Mouse (Mus musculus) lung, adult 2 months (tissue): ENCODE results near the gene 9230104L09Rik. TPM values are rescaled to one million over a fixed set of nuclear protein-coding genes. Genes with fewer than 3 reads are reported as not detected.

Experiments
- DNase-seq: peaks from one replicate; pipeline ENCODE4 v3.0.0; 2022
- H3K4me1 ChIP-seq: fragments of 200-500 bp; 2 replicates; pipeline ENCODE4 v1.6.1; 2011; ENCODE audit warnings: low read length; ENCODE audit not compliant: control insufficient read depth, insufficient read depth
- H3K4me3 ChIP-seq: fragments of 200-500 bp; replicated peaks from 2 replicates; pipeline ENCODE3; 2011; ENCODE audit warnings: low read depth, mild to moderate bottlenecking, control low read depth, low read length; ENCODE audit errors: extremely low read depth
- CTCF ChIP-seq: fragments of 200-500 bp; IDR thresholded peaks from 2 replicates; pipeline ENCODE4 v1.5.1; 2011; ENCODE audit warnings: mild to moderate bottlenecking, low read length, control low read depth; ENCODE audit not compliant: insufficient read depth
- POLR2A ChIP-seq: fragments of 200-500 bp; IDR thresholded peaks from 2 replicates; pipeline ENCODE4 v1.6.1; 2011; ENCODE audit warnings: low read depth, mild to moderate bottlenecking, control low read depth, low read length, borderline replicate concordance; ENCODE audit errors: extremely low read depth
- WGBS: fragments of 180-500 bp; shearing (Covaris S2); methylation state at CpG from one replicate; pipeline ENCODE4 v1.1.7; 2018; 5-methylcytosine and 5-hydroxymethylcytosine counted together
- polyA plus RNA-seq: library from polyadenylated mRNA; depleted of rRNA; stranded (reverse); fragments of >200 nt; gene quantifications from 2 replicates; pipeline ENCODE4 v1.2.3, GENCODE M21; 2012; rRNA removed

The 9230104L09Rik gene
- polyA plus RNA-seq, 1 experiment = 19.1 TPM

GRCm38 (mm10) chr2:148806696-148807095, 58.1 kb downstream of the 9230104L09Rik start:
- TF ChIP-seq CTCF (no peak), POLR2A (no peak)
- peaks cover 4% of the 10 kb centered on the region for H3K4me1 ChIP-seq
- no peak overlapping the region for H3K4me3 ChIP-seq
- no peak for DNase-seq
- 71% methylated on average over 6 of the region's 6 CpGs for WGBS

- H3K4me3 ChIP-seq = no peak overlapping the region
- TF ChIP-seq POLR2A (no peak), CTCF (no peak)
- H3K4me1 ChIP-seq = peaks cover 4% of the 10 kb centered on the region
- DNase-seq = no peak
- WGBS = 29% methylated on average over 3 of the region's 3 CpGs
These were observed 63.3 kb downstream of the 9230104L09Rik start for GRCm38 (mm10) chr2:148801491-148801921.

GRCm38 (mm10) chr2:148798485-148798884, 66.4 kb downstream of the 9230104L09Rik start, which contains the start of gene Cst8:
Gene Cst8 (plus strand): TSS chr2:148798785.
- TF ChIP-seq POLR2A (no peak), CTCF (no peak)
- no peak for DNase-seq
- WGBS = 72% methylated on average over 1 of the region's 1 CpGs
- Histone ChIP-seq H3K4me3 (no peak within 1 kb of the TSS), H3K4me1 (peaks cover 4% of the 10 kb centered on the region)

Other genes with a start within 250 kb of the 9230104L09Rik start
- gene Nxt1, start 192.4 kb downstream of the 9230104L09Rik start, polyA plus RNA-seq = 15.6 and 19.6 TPM in 2 replicates
- gene Gzf1, start 184.0 kb downstream of the 9230104L09Rik start, polyA plus RNA-seq = 10.3 and 10.7 TPM in 2 replicates
- 0.69 and 1.1 TPM in 2 replicates for gene Napb, start 132.6 kb downstream of the 9230104L09Rik start, polyA plus RNA-seq
- gene Cstl1, start 114.7 kb downstream of the 9230104L09Rik start, polyA plus RNA-seq = not detected in 2 replicates
- gene Cst11, start 93.5 kb downstream of the 9230104L09Rik start, polyA plus RNA-seq = not detected in 2 replicates
- gene 8030411F24Rik, start 83.0 kb downstream of the 9230104L09Rik start, polyA plus RNA-seq = not detected in 2 replicates
- gene Cst12, start 75.7 kb downstream of the 9230104L09Rik start, polyA plus RNA-seq = not detected in 2 replicates
- 3.3 and 4.6 TPM in 2 replicates for gene Cst8, start 66.3 kb downstream of the 9230104L09Rik start, polyA plus RNA-seq
- gene Cst13, start 45.0 kb downstream of the 9230104L09Rik start, polyA plus RNA-seq = not detected in 2 replicates
- 0.20 TPM in 1 of 2 replicates, not detected in the other for gene Cst9, start 29.9 kb downstream of the 9230104L09Rik start, polyA plus RNA-seq
- 1,892 and 2,105 TPM in 2 replicates for gene Cst3, start 10.7 kb upstream of the 9230104L09Rik start, polyA plus RNA-seq
- not detected in 2 replicates for gene Gm1330, start 138.2 kb upstream of the 9230104L09Rik start, polyA plus RNA-seq
- gene Gm10750, start 152.2 kb upstream of the 9230104L09Rik start, polyA plus RNA-seq = not detected in 2 replicates